Mouse (Mus musculus): Measurements from ENCODE around the gene Zbtb12.

DNA sequence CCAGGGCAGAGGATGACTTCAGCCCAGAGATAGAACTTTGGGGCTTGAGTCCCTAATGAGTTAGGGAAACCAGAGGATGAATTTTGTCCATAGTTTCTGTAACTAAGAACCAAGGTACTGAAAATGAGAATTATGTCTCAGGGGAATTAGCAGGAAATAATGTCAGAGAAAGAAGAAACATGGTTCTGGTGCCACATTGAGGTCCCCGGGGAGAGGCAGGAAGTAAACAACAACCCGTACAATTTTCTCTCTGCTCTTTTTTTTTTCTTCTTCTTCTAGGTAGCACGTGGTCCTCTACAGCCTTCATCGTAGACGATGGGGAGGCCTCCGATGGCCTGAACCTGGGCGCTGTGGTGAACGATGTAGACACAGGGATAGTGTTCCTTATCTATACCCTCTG lies 53.0 kb downstream of the Zbtb12 start:
- TF ChIP-seq ZNF384 (IDR thresholded peaks at IDR 0.05; ENCODE audit: low read depth, low read length) (no peak), CHD2 (IDR thresholded peaks at IDR 0.05; ENCODE audit: low read depth, low read length) (no peak), MAFK (IDR thresholded peaks at IDR 0.05; ENCODE audit: insufficient read depth, low read depth, low read length) (no peak)

Measured in ES-E14 (cell line).